Mouse (Mus musculus): ENCODE data around the gene D8Ertd738e. TPM values are rescaled to one million over a fixed set of nuclear protein-coding genes. Genes with fewer than 3 reads are reported as not detected.

D8Ertd738e gene
- polyA plus RNA-seq (2015; fragmentation: Nextera tagmentation; extraction: Ambion mirVana): 260 and 268 TPM in 2 replicates

DNA sequence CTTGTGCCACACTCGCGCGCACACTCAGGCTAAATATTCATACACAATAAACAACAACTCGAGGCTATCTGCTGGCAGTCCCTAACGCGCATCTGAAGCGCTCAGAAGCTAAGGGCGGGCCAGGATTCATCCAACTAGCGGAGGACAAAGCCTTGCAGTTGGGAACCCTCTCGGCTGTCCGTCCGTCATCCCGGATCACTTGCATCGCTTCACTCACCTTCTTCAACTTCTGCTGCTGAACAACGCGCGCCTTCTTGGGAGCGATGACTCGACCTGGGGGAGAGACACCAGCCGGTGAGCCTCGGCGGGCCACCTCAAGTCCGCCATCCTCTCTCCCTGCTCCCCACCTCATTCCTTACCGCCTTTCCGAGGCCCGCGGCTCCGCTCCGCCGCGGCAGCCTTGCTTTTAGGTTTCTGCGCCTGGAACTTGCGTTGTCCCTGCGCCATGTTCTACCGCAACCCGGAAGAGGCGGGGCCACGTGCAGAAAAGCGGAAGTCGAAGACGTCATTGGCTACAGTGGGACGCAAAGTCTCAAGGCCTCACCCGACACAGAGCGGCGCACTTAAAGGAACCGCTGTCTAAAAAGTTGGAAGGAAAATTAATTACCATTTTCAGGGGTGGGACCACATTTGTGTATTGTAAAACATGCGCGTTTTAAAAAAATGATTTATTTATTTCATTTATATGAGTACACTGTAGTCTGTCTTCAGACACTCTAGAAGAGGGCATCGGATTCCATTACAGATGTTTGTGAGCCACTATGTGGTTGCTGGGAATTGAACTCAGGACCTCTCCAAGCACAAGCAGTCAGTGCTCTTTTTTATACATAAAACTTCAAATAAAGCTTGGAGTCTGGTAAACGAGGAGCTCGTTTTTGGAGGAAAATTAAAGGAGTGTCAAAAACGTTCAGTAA lies at the start of gene D8Ertd738e:
TSS of gene D8Ertd738e (minus strand) at position 463 of the 914 bp plus-strand sequence.

GRCm38 (mm10) chr8:84269950-84270773 lies 20.6 kb upstream of the D8Ertd738e start, which contains the start of gene Ccdc130:
Gene Ccdc130, minus strand, starts transcription at chr8:84270380.

GRCm38 (mm10) chr8:84256822-84257610 lies 7.5 kb upstream of the D8Ertd738e start, which contains the start of gene Mri1:
Gene Mri1, minus strand, starts transcription at chr8:84257326.

DNA sequence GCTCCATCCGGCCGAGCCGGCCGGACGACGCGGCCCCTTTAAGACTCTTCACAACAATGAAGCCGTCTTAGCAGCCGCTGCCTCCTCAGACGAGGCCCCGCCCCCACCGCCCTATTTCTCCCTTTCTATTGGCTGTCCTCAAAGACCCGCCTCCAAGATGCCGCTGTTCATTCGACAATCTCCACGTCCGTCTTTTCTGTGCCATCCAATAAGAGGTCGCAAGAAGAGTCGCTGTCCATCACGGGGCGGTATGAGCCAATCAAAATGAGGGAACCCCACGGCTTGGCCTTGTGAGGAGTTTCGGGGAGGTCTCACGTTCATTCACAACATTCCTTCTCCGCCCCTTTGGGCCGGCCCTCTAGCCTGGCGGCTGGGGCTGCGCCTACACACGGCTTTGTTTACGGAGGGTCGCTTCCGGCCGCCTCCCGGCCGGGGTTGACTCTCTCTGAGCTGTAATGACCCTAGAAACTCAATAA lies 12.5 kb downstream of the D8Ertd738e start, which contains the start of gene Zswim4:
TSS of gene Zswim4 (minus strand) at position 58 of the 476 bp plus-strand sequence.

MicroRNAs encoded within 50 kb of the gene (microRNA counts, 519-probe panel; counts per million panel counts)
- 8,310 counts per million, percentile 79 among the panel's probes with 10 or more counts for microRNA mmu-miR-23a
- microRNA mmu-miR-27a: 8,443 counts per million, percentile 82 among the panel's probes with 10 or more counts

Other genes starting within 250 kb of the D8Ertd738e start
- gene 1700067K01Rik, start 248.2 kb downstream of the D8Ertd738e start, polyA plus RNA-seq (2015; fragmentation: Nextera tagmentation; extraction: Ambion mirVana): 0.61 and 1.0 TPM in 2 replicates
- gene 2210011C24Rik, start 237.5 kb downstream of the D8Ertd738e start, polyA plus RNA-seq (2015; fragmentation: Nextera tagmentation; extraction: Ambion mirVana): 0.26 and 0.28 TPM in 2 replicates
- 1.0 and 1.1 TPM in 2 replicates for gene Palm3, start 228.2 kb downstream of the D8Ertd738e start, polyA plus RNA-seq (2015; fragmentation: Nextera tagmentation; extraction: Ambion mirVana)
- gene Il27ra, start 207.1 kb downstream of the D8Ertd738e start, polyA plus RNA-seq (2015; fragmentation: Nextera tagmentation; extraction: Ambion mirVana): 1.5 and 1.7 TPM in 2 replicates
- gene Rln3, start 204.7 kb downstream of the D8Ertd738e start, polyA plus RNA-seq (2015; fragmentation: Nextera tagmentation; extraction: Ambion mirVana): 0.22 TPM in 1 of 2 replicates, not detected in the other
- gene Gm10643, start 184.6 kb downstream of the D8Ertd738e start, polyA plus RNA-seq (2015; fragmentation: Nextera tagmentation; extraction: Ambion mirVana): 0.52 and 0.81 TPM in 2 replicates
- gene Rfx1, start 182.9 kb downstream of the D8Ertd738e start, polyA plus RNA-seq (2015; fragmentation: Nextera tagmentation; extraction: Ambion mirVana): 3.6 and 3.9 TPM in 2 replicates
- gene Dcaf15, start 145.0 kb downstream of the D8Ertd738e start, polyA plus RNA-seq (2015; fragmentation: Nextera tagmentation; extraction: Ambion mirVana): 6.1 and 7.5 TPM in 2 replicates
- gene Podnl1, start 123.7 kb downstream of the D8Ertd738e start, polyA plus RNA-seq (2015; fragmentation: Nextera tagmentation; extraction: Ambion mirVana): 0.19 and 0.32 TPM in 2 replicates
- gene Cc2d1a, start 101.8 kb downstream of the D8Ertd738e start, polyA plus RNA-seq (2015; fragmentation: Nextera tagmentation; extraction: Ambion mirVana): 5.9 and 7.0 TPM in 2 replicates
- 0.29 and 0.30 TPM in 2 replicates for gene 4930432K21Rik, start 101.7 kb downstream of the D8Ertd738e start, polyA plus RNA-seq (2015; fragmentation: Nextera tagmentation; extraction: Ambion mirVana)
- 1.4 and 2.8 TPM in 2 replicates for gene Nanos3, start 64.5 kb downstream of the D8Ertd738e start, polyA plus RNA-seq (2015; fragmentation: Nextera tagmentation; extraction: Ambion mirVana)
- 2.5 and 3.1 TPM in 2 replicates for gene Zswim4, start 12.7 kb downstream of the D8Ertd738e start, polyA plus RNA-seq (2015; fragmentation: Nextera tagmentation; extraction: Ambion mirVana)
- 63.5 and 65.6 TPM in 2 replicates for gene Mri1, start 7.6 kb upstream of the D8Ertd738e start, polyA plus RNA-seq (2015; fragmentation: Nextera tagmentation; extraction: Ambion mirVana)
- gene Ccdc130, start 20.7 kb upstream of the D8Ertd738e start, polyA plus RNA-seq (2015; fragmentation: Nextera tagmentation; extraction: Ambion mirVana): 6.9 and 10.5 TPM in 2 replicates
- gene Cacna1a, start 138.7 kb upstream of the D8Ertd738e start, polyA plus RNA-seq (2015; fragmentation: Nextera tagmentation; extraction: Ambion mirVana): 0.66 and 1.6 TPM in 2 replicates